Mouse (Mus musculus) telencephalon, adult 2 months (tissue): ENCODE results near the gene Cdh23.
A peak's percentile ranks its signal among the peaks of the same experiment; 100 is the strongest.

Experiments
- DNase-seq: peaks from one replicate; pipeline ENCODE4 v3.0.0-alpha.2; 2011; ENCODE audit warnings: low read depth, low spot score

Cdh23 gene

DNA sequence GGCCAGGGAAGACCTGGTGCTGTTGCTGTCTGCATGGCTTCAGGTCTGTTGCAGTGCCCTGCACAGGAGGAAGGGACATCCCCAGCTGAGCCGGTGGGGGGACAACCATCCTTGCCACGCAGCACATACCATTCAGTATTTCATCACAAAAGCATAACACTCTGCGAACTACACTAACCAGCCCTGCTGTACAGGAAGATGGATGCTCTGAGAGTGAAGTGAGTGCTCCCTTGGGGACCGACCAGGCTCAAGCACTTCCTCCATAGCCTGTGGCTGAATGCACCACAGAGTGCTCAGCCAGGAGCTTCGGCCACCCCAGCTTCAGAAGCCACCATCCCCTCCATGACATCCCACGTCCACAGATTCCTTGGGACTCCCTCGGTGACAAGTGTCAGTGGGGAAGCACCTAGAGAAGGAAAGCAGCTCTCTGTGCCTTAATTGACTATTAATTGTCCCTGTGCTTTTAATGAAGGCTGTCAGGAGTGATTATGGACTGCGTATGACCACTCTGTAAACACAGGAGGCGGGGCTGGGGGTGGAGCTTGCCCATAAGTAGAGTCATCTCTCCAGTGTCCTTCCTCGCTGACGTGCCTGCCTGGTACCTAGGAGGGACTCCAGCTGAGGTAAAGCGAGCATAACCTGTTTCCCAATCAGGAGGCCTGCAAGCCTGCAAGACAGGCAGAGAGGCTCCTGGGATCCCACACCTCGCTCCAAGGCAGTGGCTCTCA lies 60.6 kb downstream of the Cdh23 start:
- DNase-seq, result no peak

GRCm38 (mm10) chr10:60634391-60634790 lies 61.9 kb downstream of the Cdh23 start:
- peak; percentile 51 for DNase-seq

DNA sequence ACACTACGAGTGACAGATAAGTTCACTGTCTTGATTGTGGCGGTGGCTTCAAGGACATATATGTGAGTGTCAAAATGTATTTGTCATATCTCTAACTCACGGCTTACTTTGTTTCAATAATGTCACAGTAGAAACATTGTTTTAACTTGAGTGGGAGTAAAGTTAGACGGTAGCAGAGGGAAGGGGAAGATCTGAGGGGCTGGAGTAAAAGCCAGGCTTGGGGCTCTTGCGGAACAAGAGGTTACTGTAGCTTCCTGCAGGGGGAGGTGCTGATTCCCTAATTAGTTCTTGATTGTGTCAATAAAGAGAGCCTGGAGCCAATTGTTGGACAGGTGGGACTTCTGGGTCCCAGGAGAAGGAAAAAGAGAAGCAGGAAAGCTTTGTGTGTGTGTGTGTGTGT lies 70.2 kb downstream of the Cdh23 start:
- no peak for DNase-seq

- DNase-seq, result no peak
Measured at GRCm38 (mm10) chr10:60625511-60625910, 70.8 kb downstream of the Cdh23 start.

GRCm38 (mm10) chr10:60624945-60625344 lies 71.3 kb downstream of the Cdh23 start:
- no peak for DNase-seq

- DNase-seq, result no peak
Measured at GRCm38 (mm10) chr10:60624217-60624708, 72.0 kb downstream of the Cdh23 start.

DNA sequence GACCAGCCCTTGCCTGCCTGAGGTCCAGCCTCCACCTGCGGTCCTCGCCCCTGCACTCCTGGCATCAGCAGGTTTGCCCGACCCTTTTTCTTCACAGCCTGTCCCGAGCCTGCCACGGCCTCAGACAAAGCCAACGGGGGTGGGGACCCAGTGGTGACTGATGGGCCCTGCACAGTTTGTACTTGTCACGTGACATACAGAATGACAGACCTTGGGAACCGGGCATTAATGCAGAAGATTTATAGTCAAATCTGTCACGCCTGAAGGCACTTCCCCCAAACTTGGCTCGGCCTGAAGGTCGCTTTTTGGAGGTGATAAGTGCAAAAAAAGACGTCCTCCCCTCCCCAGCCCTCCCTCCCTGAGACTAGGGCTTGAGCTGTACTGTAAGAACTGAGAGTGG lies 73.5 kb downstream of the Cdh23 start:
- DNase-seq, result no peak

DNA sequence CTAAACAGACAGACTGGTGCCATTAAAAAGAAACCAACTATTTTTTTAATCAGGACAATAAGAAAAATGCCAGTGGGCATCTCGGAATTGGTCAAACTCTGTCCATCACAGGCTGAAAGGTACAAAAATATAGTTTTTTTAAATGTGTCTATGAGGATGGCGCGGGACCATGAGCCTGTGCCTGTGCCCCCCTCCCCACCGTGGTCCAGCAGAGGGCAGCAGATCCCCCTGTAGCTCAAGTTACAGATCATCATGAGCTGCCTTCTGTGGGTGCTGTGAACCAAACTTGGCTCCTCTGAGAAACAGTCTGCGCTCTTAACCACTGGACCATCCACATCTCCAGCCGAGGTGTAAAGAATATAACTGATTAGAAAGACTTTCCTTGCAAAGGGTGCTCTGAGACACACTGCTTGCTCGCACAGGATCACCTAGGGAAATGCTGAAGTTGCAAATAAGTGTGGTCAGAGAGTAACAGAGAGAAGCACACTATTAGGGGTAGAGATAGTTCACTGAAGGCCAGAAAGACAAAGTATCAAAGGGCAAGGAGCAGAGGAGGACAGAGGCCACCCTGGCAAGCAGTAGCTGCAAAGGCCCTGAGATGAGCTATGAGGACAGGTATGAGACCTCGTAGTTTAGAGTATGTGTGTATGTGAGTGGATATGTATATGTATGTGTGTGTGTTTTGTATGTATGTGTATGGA lies 74.7 kb downstream of the Cdh23 start:
- DNase-seq, result no peak

DNA sequence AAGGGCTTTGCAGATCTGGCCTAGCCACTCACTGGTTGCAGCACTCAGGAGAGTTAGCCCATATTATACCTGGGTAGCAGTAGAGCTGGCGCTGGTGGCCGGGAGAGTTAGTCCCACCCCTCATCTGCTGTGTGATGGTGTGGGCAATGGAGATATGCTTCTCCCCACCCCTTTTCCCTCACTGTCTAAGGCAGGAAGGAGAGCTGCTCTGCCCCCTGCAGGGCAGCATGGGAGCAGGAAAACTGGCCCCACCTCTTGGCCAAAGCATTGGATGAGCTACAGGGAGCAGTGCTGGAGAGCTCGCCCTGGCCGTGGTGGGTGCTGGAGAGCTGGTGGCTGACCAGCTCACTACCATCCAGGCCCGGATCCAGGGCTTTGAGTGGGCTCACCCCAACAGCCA lies 80.4 kb downstream of the Cdh23 start:
- no peak for DNase-seq

DNA sequence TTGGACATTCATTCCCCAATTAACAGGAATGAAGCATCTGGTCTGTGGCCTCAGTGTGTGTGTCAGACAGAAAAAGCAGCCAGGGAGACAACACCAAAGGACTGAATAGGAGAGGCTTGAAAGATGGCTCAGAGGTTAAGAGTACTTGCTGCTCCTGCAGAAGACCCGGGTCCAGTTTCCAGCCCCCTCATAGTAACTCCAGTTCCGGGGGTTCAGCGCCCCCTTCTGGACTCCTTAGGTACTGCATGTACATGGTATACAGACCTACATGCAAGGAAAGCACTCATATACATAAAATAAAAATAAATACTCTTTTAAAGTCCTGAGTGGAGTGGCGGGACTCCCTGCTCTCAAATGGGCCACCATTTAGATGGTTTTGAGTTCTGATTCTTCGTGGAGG lies 83.4 kb downstream of the Cdh23 start:
- DNase-seq, result no peak

- DNase-seq, result no peak
Measured at GRCm38 (mm10) chr10:60607166-60607565, 89.1 kb downstream of the Cdh23 start.

- DNase-seq, result no peak
Measured at GRCm38 (mm10) chr10:60606661-60607060, 89.6 kb downstream of the Cdh23 start.

DNA sequence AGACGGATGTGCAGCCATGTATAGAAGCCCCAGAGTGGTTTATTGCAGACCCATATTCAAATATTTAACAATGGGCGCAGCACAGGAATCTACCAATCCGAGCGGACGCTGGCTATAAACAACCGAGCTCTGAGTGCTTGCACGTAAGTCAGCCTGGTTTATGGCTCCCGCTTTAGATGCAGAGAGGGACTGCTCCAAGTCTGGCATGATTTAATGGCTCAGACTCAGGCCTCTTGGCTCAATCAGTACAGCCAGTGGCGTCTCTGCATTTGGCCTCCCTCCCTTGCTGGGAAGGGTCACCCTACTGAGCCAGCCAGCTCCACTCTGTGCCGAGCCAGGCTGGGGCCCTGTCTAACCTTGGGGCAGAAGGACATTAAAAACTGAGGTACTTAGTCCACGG lies 94.1 kb downstream of the Cdh23 start:
- DNase-seq, result no peak

GRCm38 (mm10) chr10:60595166-60595565 lies 101.1 kb downstream of the Cdh23 start:
- no peak for DNase-seq

- DNase-seq, result no peak
Measured at GRCm38 (mm10) chr10:60592881-60593575, 103.3 kb downstream of the Cdh23 start.

DNA sequence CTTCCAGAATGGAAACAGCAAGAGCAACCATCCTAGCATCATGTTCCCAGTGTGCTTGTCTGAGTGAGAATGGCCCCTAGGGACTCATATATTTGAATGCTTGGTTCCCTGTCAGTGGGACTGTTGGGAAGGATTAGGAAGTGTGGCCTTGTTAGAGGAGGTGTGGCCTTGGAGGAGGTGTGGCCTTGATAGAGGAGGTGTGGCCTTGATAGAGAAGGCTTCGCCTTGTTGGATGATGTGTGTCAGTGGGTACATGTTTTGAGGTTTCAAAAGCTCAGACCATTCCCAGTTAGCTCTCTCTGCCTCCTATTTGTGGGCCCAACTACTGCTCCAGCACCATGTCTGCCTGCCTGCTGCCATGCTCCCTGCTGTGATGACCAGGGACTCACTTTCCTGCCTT lies 105.0 kb downstream of the Cdh23 start:
- no peak for DNase-seq

GRCm38 (mm10) chr10:60590241-60590640 lies 106.0 kb downstream of the Cdh23 start:
- DNase-seq, result no peak

DNA sequence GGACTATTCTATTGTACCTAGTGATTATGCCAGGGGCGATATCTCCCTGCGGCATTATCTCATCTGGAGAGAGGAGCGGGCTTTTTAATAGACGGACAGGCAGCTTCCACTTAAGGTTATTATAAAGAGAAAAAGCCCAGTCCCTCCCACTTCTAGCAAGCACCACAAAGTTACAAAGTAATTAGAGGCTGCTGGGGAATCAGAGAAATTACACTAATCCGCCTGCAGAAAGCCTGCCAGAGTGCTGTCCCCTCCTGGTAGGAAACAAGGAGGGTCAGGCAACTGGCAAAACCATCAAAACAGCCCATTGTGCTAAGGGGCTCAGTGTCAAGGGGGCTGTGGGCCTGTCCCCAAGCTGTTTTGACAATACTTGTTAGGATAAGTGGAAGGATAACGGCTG lies 110.6 kb downstream of the Cdh23 start:
- DNase-seq, result no peak

- DNase-seq, result no peak
Measured at GRCm38 (mm10) chr10:60582956-60583355, 113.3 kb downstream of the Cdh23 start.

DNA sequence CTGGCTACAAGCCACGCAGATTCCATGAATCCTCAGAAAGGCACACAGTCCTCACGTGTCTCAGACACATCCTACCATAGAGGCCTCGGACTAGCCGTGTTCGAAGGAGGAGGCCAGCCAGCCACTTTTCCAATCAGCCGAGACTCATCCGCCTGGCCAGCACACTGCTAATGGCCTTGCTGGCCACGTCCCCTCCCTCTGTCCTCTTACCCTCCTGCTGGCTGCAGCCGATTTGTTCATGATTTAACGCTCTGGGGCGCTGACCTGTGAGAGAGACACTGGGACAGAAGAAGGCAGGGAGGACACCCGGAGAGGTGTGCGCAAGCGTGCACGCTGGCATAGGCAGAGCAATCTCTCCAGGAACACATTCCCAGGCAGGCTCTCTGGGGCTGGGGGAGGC lies 115.6 kb downstream of the Cdh23 start:
- no peak for DNase-seq

DNA sequence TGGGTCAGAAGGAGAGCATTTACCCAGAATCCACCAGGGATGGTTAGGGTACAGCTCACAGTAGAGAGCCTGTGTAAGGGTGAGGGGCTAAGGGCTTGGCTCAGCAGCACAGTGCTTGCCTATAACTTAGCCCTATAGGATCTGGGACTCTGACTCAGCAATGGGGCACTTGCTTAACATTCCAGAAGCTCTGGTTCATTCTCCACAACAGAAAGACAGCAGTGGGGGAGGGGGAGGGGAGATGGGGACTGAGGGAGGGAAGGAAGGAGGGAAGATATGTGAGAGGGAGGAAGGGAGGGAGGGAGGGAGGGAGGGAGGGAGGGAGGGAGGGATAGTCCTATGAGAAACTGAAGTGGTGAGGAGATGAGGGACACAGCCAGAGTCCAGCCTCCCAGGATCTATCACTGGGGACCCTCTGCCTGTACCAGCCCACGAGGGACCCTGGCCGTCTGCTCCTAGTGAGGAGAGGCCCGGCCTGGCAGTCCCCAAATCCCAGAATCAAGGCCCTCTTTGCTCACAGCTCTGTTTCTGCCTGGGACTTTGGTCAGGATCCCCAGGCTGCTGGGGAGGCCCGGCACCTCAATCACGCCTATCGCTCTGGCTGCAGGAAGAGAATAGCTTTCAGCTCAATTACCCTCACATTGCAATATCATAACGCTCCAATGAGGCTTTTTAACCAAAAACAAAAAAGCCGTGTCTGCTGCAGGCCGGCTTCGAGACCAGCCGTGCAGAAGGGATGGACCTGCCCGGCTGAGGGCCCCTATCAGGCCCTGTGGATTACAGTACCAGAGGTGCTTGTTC lies 117.4 kb downstream of the Cdh23 start:
- DNase-seq, result no peak
